Mouse (Mus musculus) intestine, postnatal 0 days (tissue): ENCODE results near the gene Ppm1l. TPM values are rescaled to one million over a fixed set of nuclear protein-coding genes. Genes with fewer than 3 reads are reported as not detected.

Source experiments
- ATAC-seq: fragments of 200-750 bp; cut with Nextera tagmentation; 2 replicates; pipeline ENCODE4 v1.8.0; 2017; ENCODE audit warnings: mild to moderate bottlenecking, moderate TSS enrichment, moderate library complexity
- H3K27ac ChIP-seq: fragments of 300-500 bp; sonication (generic); 2 replicates; pipeline ENCODE4 v1.5.1; 2014; ENCODE audit warnings: mild to moderate bottlenecking, low read depth, low read length, moderate library complexity
- H3K27me3 ChIP-seq: fragments of 300-500 bp; sonication (generic); replicated peaks from 2 replicates; pipeline ENCODE4 v1.6.1; 2014; ENCODE audit warnings: low read length, mixed read lengths; ENCODE audit not compliant: control insufficient read depth, insufficient read depth
- H3K36me3 ChIP-seq: fragments of 300-500 bp; sonication (generic); 2 replicates; pipeline ENCODE4 v1.6.1; 2014; ENCODE audit warnings: mild to moderate bottlenecking, moderate library complexity; ENCODE audit not compliant: control insufficient read depth, insufficient read depth
- H3K4me1 ChIP-seq: fragments of 300-500 bp; sonication (generic); replicated peaks from 2 replicates; pipeline ENCODE4 v1.6.1; 2014; ENCODE audit warnings: antibody characterized with exemption, low read length, mixed read lengths; ENCODE audit not compliant: control insufficient read depth, insufficient read depth
- H3K4me2 ChIP-seq: fragments of 300-500 bp; sonication (generic); replicated peaks from 2 replicates; pipeline ENCODE4 v1.6.1; 2014; ENCODE audit warnings: low read depth, mild to moderate bottlenecking, moderate library complexity
- H3K4me3 ChIP-seq: fragments of 300-500 bp; sonication (generic); 2 replicates; pipeline ENCODE4 v1.5.1; 2014; ENCODE audit warnings: low read depth, low read length
- H3K9ac ChIP-seq: fragments of 300-500 bp; sonication (generic); 2 replicates; pipeline ENCODE4 v1.6.1; 2014; ENCODE audit warnings: mild to moderate bottlenecking, low read depth, low read length
- H3K9me3 ChIP-seq: fragments of 300-500 bp; sonication (generic); 2 replicates; pipeline ENCODE4 v1.6.1; 2016; ENCODE audit warnings: mixed run types; ENCODE audit not compliant: control insufficient read depth
- CTCF ChIP-seq: sonication (generic); IDR thresholded peaks from 2 replicates; pipeline ENCODE4 v1.5.1; 2016; ENCODE audit warnings: low read depth, mild to moderate bottlenecking, control low read depth, antibody characterized with exemption, moderate library complexity
- WGBS: fragments of 180-500 bp; shearing (Covaris S2); extraction: QIAGEN DNeasy Blood & Tissue Kit; methylation state at CpG from one replicate; pipeline ENCODE4 v1.1.7; 2014; 5-methylcytosine and 5-hydroxymethylcytosine counted together
- polyA plus RNA-seq: library from polyadenylated mRNA; unstranded; fragments of >200 nt; fragmentation: Nextera tagmentation; extraction: Ambion mirVana; gene quantifications from 2 replicates; pipeline ENCODE4 v1.2.1, GENCODE M21; 2015

Gene Ppm1l
- polyA plus RNA-seq, 1 experiment from 2014 or later, result 3.0 TPM

GRCm38 (mm10) chr3:69525072-69525529 lies 208.4 kb downstream of the Ppm1l start:
- no peak for TF ChIP-seq CTCF
- no peak overlapping the region for H3K9ac ChIP-seq
- no peaks in the 10 kb centered on the region for H3K9me3 ChIP-seq
- no peaks in the 10 kb centered on the region for H3K36me3 ChIP-seq
- no peak overlapping the region for H3K4me3 ChIP-seq
- no peak overlapping the region for H3K4me2 ChIP-seq
- no peaks in the 10 kb centered on the region for H3K27me3 ChIP-seq
- no peak overlapping the region for H3K27ac ChIP-seq
- no peaks in the 10 kb centered on the region for H3K4me1 ChIP-seq
- ATAC-seq, result no peak
- WGBS, result 60% methylated on average over 8 of the region's 8 CpGs

- H3K4me3 ChIP-seq, result no peak overlapping the region
- H3K9ac ChIP-seq, result no peak overlapping the region
- H3K36me3 ChIP-seq, result no peaks in the 10 kb centered on the region
- no peak for TF ChIP-seq CTCF
- H3K27ac ChIP-seq, result no peak overlapping the region
- no peaks in the 10 kb centered on the region for H3K27me3 ChIP-seq
- H3K4me2 ChIP-seq, result no peak overlapping the region
- 63% methylated on average over 1 of the region's 1 CpGs for WGBS
- ATAC-seq, result no peak
- no peaks in the 10 kb centered on the region for H3K4me1 ChIP-seq
- no peaks in the 10 kb centered on the region for H3K9me3 ChIP-seq
Observed at GRCm38 (mm10) chr3:69527384-69527783, 210.7 kb downstream of the Ppm1l start.

- H3K4me1 ChIP-seq, result no peaks in the 10 kb centered on the region
- no peak overlapping the region for H3K27ac ChIP-seq
- no peaks in the 10 kb centered on the region for H3K9me3 ChIP-seq
- no peak overlapping the region for H3K4me3 ChIP-seq
- no peaks in the 10 kb centered on the region for H3K36me3 ChIP-seq
- H3K4me2 ChIP-seq, result no peak overlapping the region
- TF ChIP-seq CTCF, result no peak
- no peaks in the 10 kb centered on the region for H3K27me3 ChIP-seq
- no peak overlapping the region for H3K9ac ChIP-seq
- no peak for ATAC-seq
- 61% methylated on average over 7 of the region's 7 CpGs for WGBS
Observed at GRCm38 (mm10) chr3:69529576-69529975, 212.9 kb downstream of the Ppm1l start.

- no peak for TF ChIP-seq CTCF
- WGBS, result 93% methylated on average over 9 of the region's 9 CpGs
- no peak overlapping the region for H3K4me2 ChIP-seq
- H3K36me3 ChIP-seq, result no peaks in the 10 kb centered on the region
- H3K9me3 ChIP-seq, result no peaks in the 10 kb centered on the region
- H3K4me1 ChIP-seq, result no peaks in the 10 kb centered on the region
- no peak overlapping the region for H3K4me3 ChIP-seq
- H3K27me3 ChIP-seq, result no peaks in the 10 kb centered on the region
- H3K9ac ChIP-seq, result no peak overlapping the region
- H3K27ac ChIP-seq, result no peak overlapping the region
- no peak for ATAC-seq
Observed at GRCm38 (mm10) chr3:69531511-69531910, 214.8 kb downstream of the Ppm1l start.

GRCm38 (mm10) chr3:69532687-69533086 lies 216.0 kb downstream of the Ppm1l start:
- Histone ChIP-seq H3K4me2 (no peak overlapping the region), H3K4me3 (no peak overlapping the region), H3K27ac (no peak overlapping the region), H3K9me3 (no peaks in the 10 kb centered on the region), H3K36me3 (no peaks in the 10 kb centered on the region), H3K9ac (no peak overlapping the region), H3K4me1 (no peaks in the 10 kb centered on the region), H3K27me3 (no peaks in the 10 kb centered on the region)
- 64% methylated on average over 4 of the region's 4 CpGs for WGBS
- TF ChIP-seq CTCF, result no peak
- ATAC-seq, result no peak

- Histone ChIP-seq H3K9ac (no peak overlapping the region), H3K27me3 (no peaks in the 10 kb centered on the region), H3K4me3 (no peak overlapping the region), H3K36me3 (no peaks in the 10 kb centered on the region), H3K4me2 (no peak overlapping the region), H3K4me1 (no peaks in the 10 kb centered on the region), H3K9me3 (no peaks in the 10 kb centered on the region), H3K27ac (no peak overlapping the region)
- ATAC-seq, result no peak
- 91% methylated on average over 10 of the region's 10 CpGs for whole genome bisulfite sequencing
- TF ChIP-seq CTCF, result no peak
Observed at GRCm38 (mm10) chr3:69535486-69535885, 218.8 kb downstream of the Ppm1l start.
